Mouse (Mus musculus) kidney, embryonic 14.5 days (tissue): ENCODE measurements around the gene Chst8. TPM values are rescaled to one million over a fixed set of nuclear protein-coding genes. Genes with fewer than 3 reads are reported as not detected.

Experiments used
- ATAC-seq: fragments of 200-750 bp; cut with Nextera tagmentation; 2 replicates; pipeline ENCODE4 v1.8.0; 2017; ENCODE audit warnings: moderate number of reproducible peaks, mild to moderate bottlenecking, moderate TSS enrichment, moderate library complexity; ENCODE audit not compliant: low FRiP score, low TSS enrichment
- H3K27ac ChIP-seq: fragments of 300-500 bp; sonication (generic); 2 replicates; pipeline ENCODE4 v1.5.1; 2014; ENCODE audit warnings: low read depth, mild to moderate bottlenecking, low read length, moderate library complexity, mixed read lengths
- H3K27me3 ChIP-seq: fragments of 300-500 bp; sonication (generic); 2 replicates; pipeline ENCODE4 v1.6.1; 2014; ENCODE audit warnings: mild to moderate bottlenecking, low read length; ENCODE audit not compliant: control insufficient read depth, insufficient read depth
- H3K36me3 ChIP-seq: fragments of 300-500 bp; sonication (generic); 2 replicates; pipeline ENCODE4 v1.6.1; 2014; ENCODE audit warnings: low read length, mixed read lengths; ENCODE audit not compliant: control insufficient read depth, insufficient read depth
- H3K4me1 ChIP-seq: fragments of 300-500 bp; sonication (generic); 2 replicates; pipeline ENCODE4 v1.6.1; 2014; ENCODE audit warnings: low read length, mixed read lengths; ENCODE audit not compliant: control insufficient read depth, insufficient read depth
- H3K4me2 ChIP-seq: fragments of 300-500 bp; sonication (generic); replicated peaks from 2 replicates; pipeline ENCODE4 v1.6.1; 2014; ENCODE audit warnings: low read depth, mild to moderate bottlenecking, low read length
- H3K4me3 ChIP-seq: fragments of 300-500 bp; sonication (generic); 2 replicates; pipeline ENCODE4 v1.5.1; 2014; ENCODE audit warnings: mild to moderate bottlenecking, low read length
- H3K9ac ChIP-seq: fragments of 300-500 bp; sonication (generic); 2 replicates; pipeline ENCODE4 v1.6.1; 2014; ENCODE audit warnings: low read depth, mild to moderate bottlenecking, low read length, moderate library complexity
- H3K9me3 ChIP-seq: fragments of 300-500 bp; sonication (generic); 2 replicates; pipeline ENCODE4 v1.6.1; 2016; ENCODE audit warnings: low read length; ENCODE audit not compliant: control insufficient read depth
- WGBS: fragments of 180-500 bp; shearing (Covaris S2); extraction: QIAGEN DNeasy Blood & Tissue Kit; methylation state at CpG from one replicate; pipeline ENCODE4 v1.1.7; 2014; 5-methylcytosine and 5-hydroxymethylcytosine counted together
- polyA plus RNA-seq: library from polyadenylated mRNA; unstranded; fragments of >200 nt; fragmentation: Nextera tagmentation; extraction: Ambion mirVana; gene quantifications from 2 replicates; pipeline ENCODE4 v1.2.1, GENCODE M21; 2014

Gene Chst8
- polyA plus RNA-seq, 1 experiment from 2014 or later = 8.7 TPM

DNA sequence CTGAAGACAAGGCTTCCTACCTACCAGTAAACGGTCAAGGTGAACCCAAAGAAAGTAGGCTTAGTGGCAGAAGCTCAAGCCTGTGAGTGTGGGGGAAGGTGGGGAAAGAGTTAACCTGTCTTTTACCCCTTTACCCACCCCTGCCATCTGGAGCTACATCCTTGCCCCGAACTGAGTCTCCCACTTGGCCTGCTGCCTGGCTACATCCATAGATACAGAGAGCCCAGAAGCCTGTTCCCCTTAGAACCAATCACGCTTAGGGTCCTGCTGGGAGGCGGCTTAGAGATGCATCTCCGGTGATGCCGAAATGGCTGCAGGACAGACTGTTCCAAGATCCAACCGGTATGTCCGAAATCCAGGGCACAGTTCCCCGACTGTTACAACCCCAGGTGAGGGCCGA lies 1.5 kb downstream of the Chst8 start:
- Histone ChIP-seq H3K9ac (peak overlapping the region; percentile 38; the same call in 1 of the 2 replicates), H3K27ac (no peak overlapping the region), H3K36me3 (no peaks in the 10 kb centered on the region), H3K27me3 (peaks cover 47% of the 10 kb centered on the region), H3K4me3 (peak overlapping the region; percentile 46), H3K9me3 (no peaks in the 10 kb centered on the region), H3K4me2 (peak overlapping the region; percentile 98), H3K4me1 (peaks cover 6% of the 10 kb centered on the region; the same call in 1 of the 2 replicates)
- 4% methylated on average over 10 of the region's 10 CpGs for WGBS
- no peak for ATAC-seq

- Histone ChIP-seq H3K27ac (no peak overlapping the region), H3K4me2 (no peak overlapping the region), H3K4me3 (no peak overlapping the region), H3K9me3 (no peaks in the 10 kb centered on the region), H3K4me1 (no peaks in the 10 kb centered on the region; the same call in 1 of the 2 replicates), H3K27me3 (peaks cover 22% of the 10 kb centered on the region), H3K36me3 (no peaks in the 10 kb centered on the region), H3K9ac (no peak overlapping the region)
- 76% methylated on average over 6 of the region's 6 CpGs for WGBS
- no peak for ATAC-seq
Observed at GRCm38 (mm10) chr7:34806307-34806706, 6.2 kb downstream of the Chst8 start.

- Histone ChIP-seq H3K27ac (no peak overlapping the region), H3K4me1 (no peaks in the 10 kb centered on the region; the same call in 1 of the 2 replicates), H3K36me3 (no peaks in the 10 kb centered on the region), H3K4me3 (no peak overlapping the region), H3K9ac (no peak overlapping the region), H3K27me3 (peaks cover 17% of the 10 kb centered on the region), H3K4me2 (no peak overlapping the region), H3K9me3 (no peaks in the 10 kb centered on the region)
- 85% methylated on average over 3 of the region's 3 CpGs for WGBS
- no peak for ATAC-seq
Observed at GRCm38 (mm10) chr7:34805691-34806205, 6.8 kb downstream of the Chst8 start.

DNA sequence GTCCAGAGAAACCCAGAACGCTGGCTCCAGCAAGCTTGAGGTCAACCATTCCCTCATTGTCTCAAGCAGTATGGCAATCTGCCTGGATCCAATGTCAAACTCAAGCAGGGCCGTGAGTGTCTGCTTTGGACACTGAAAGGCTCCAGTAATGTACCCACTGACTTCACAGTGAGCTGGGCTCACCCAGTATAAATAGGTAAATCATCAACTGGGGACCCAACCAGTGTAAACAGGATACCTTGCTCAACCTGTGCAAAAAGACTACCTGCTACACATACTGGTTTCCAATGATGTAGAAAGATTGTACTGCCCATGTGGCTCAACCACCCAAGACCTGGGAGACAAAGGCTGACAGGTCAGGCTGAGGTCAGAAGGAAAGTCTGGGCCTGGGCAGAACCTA lies 7.5 kb downstream of the Chst8 start:
- Histone ChIP-seq H3K9me3 (no peaks in the 10 kb centered on the region), H3K9ac (no peak overlapping the region), H3K36me3 (no peaks in the 10 kb centered on the region), H3K27me3 (peaks cover 12% of the 10 kb centered on the region; the same call in 1 of the 2 replicates), H3K27ac (no peak overlapping the region), H3K4me2 (no peak overlapping the region), H3K4me1 (peaks cover 2% of the 10 kb centered on the region), H3K4me3 (no peak overlapping the region)
- ATAC-seq = 0 out of 2 replicates have a peak, but pooled peaks have one; percentile 33
- 68% methylated on average over 2 of the region's 2 CpGs for WGBS

DNA sequence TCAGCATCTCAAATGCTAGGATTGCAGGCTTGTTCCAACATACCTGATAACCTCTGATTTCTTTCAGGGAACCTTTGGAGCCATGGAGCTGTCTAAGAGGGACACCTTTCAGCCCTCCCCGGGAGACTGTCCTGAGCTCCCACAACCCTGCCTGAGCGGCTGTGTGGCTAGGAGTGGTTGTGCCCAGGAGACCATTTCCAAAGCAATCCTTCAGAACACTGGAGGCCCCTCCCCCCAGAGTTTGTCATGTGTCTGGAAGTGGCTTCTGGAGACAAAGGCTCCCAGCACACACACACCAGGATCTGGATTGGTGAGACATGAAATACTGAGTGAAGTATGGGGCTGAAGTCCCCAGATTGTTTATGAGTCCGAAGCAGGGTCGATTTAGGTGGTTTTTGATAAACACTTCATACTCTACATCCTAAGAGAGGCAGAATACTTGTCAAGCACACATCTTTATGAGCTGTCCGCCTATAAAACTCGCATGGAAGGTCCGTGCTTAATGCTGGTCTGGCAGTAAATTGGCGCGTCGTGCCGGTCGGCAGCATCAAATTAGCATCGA lies 12.5 kb downstream of the Chst8 start:
- Histone ChIP-seq H3K27me3 (no peaks in the 10 kb centered on the region), H3K27ac (no peak overlapping the region), H3K4me1 (peaks cover 29% of the 10 kb centered on the region), H3K9me3 (no peaks in the 10 kb centered on the region), H3K4me2 (no peak overlapping the region), H3K4me3 (no peak overlapping the region), H3K9ac (no peak overlapping the region), H3K36me3 (no peaks in the 10 kb centered on the region)
- ATAC-seq = peak; percentile 58
- 18% methylated on average over 13 of the region's 13 CpGs for WGBS

- Histone ChIP-seq H3K9ac (no peak overlapping the region), H3K4me2 (no peak overlapping the region), H3K4me1 (peaks cover 29% of the 10 kb centered on the region), H3K27ac (no peak overlapping the region), H3K36me3 (no peaks in the 10 kb centered on the region), H3K9me3 (no peaks in the 10 kb centered on the region), H3K27me3 (no peaks in the 10 kb centered on the region), H3K4me3 (no peak overlapping the region)
- no peak for ATAC-seq
- WGBS = 8% methylated on average over 3 of the region's 3 CpGs
Observed at GRCm38 (mm10) chr7:34799404-34799771, 13.1 kb downstream of the Chst8 start.

- peaks cover 29% of the 10 kb centered on the region for H3K4me1 ChIP-seq
Observed at GRCm38 (mm10) chr7:34798441-34799403, 13.8 kb downstream of the Chst8 start.

DNA sequence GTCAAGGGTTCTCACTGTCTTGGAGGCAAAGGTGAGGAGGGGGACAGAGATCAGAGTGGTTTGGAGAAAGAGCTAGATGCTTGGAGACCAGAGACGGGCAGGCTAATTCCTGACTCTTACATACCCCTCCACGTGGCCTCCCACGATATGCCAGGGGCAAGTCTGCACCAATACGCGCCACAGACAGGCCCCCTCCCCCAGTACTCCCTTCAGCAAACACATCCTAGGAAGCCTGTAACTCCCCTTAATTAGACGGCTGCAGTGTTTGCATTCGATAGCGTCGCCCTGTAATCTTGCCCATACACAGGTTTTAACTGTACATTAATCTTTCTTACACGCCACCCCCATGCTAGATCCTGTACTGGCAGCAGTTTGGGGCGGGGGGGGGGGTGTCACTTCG lies 14.5 kb downstream of the Chst8 start:
- Histone ChIP-seq H3K27me3 (no peaks in the 10 kb centered on the region), H3K4me3 (no peak overlapping the region), H3K4me2 (peak overlapping the region; percentile 21; the same call in 1 of the 2 replicates), H3K4me1 (peaks cover 29% of the 10 kb centered on the region), H3K36me3 (no peaks in the 10 kb centered on the region), H3K27ac (no peak overlapping the region), H3K9me3 (no peaks in the 10 kb centered on the region), H3K9ac (no peak overlapping the region)
- 2% methylated on average over 12 of the region's 12 CpGs for WGBS
- ATAC-seq = 0 out of 2 replicates have a peak, but pooled peaks have one; percentile 34

More at GRCm38 (mm10) chr7:34798441-34799403, 13.8 kb downstream of the Chst8 start:
- 3% methylated on average over 11 of the region's 11 CpGs for WGBS
- no peaks in the 10 kb centered on the region for H3K9me3 ChIP-seq
- 0 out of 2 replicates have a peak overlapping the region, but pooled peaks have one; percentile 42 for H3K27ac ChIP-seq
- H3K4me3 ChIP-seq = no peak overlapping the region
- ATAC-seq = peak; percentile 36; the same call in 1 of the 2 replicates
- H3K4me2 ChIP-seq = peak overlapping the region; percentile 21
- H3K27me3 ChIP-seq = no peaks in the 10 kb centered on the region
- H3K36me3 ChIP-seq = no peaks in the 10 kb centered on the region
- H3K9ac ChIP-seq = no peak overlapping the region
